Mouse (Mus musculus): Measurements from ENCODE around the gene Dnajc2. TPM values are rescaled to one million over a fixed set of nuclear protein-coding genes. Genes with fewer than 3 reads are reported as not detected.

The Dnajc2 gene
- total RNA-seq, 2 experiments from 2014 or later, result 34.8 to 35.1 TPM

Other genes starting within 250 kb of the Dnajc2 start
- gene Lrrc17, start 241.7 kb downstream of the Dnajc2 start, total RNA-seq (2021), result 1 to 10 TPM; 2.8 TPM
- not detected for gene Fbxl13, start 139.6 kb downstream of the Dnajc2 start, total RNA-seq (2021)
- gene Armc10, start 139.4 kb downstream of the Dnajc2 start, total RNA-seq (2021), result 10 to 100 TPM; 11.4 to 28.0 TPM
- 10 to 100 TPM; 26.4 to 48.6 TPM for gene Napepld, start 83.9 kb downstream of the Dnajc2 start, total RNA-seq (2021)
- gene Pmpcb, start 48.1 kb downstream of the Dnajc2 start, total RNA-seq (2021), result 100 to 1,000 TPM; 256 to 300 TPM
- gene Psmc2, start within 50 bp of the Dnajc2 start, total RNA-seq (2021), result 100 to 1,000 TPM; 153 to 159 TPM
- not detected for gene Slc26a5, start 80.4 kb upstream of the Dnajc2 start, total RNA-seq (2021)